Mouse (Mus musculus) liver, embryonic 11.5 days (tissue): ENCODE results near the gene Lrp8. TPM values are rescaled to one million over a fixed set of nuclear protein-coding genes. Genes with fewer than 3 reads are reported as not detected.

Experiments
- ATAC-seq: fragments of 200-750 bp; cut with Nextera tagmentation; replicated peaks from 2 replicates; pipeline ENCODE4 v1.8.0; 2017; ENCODE audit warnings: moderate number of reproducible peaks, mild to moderate bottlenecking, moderate TSS enrichment, moderate library complexity; ENCODE audit not compliant: low FRiP score
- DNase-seq: peaks from one replicate; pipeline ENCODE4 v3.0.0-alpha.2; 2017; ENCODE audit warnings: low spot score
- H3K27ac ChIP-seq: fragments of 300-500 bp; sonication (generic); 2 replicates; pipeline ENCODE4 v1.5.1; 2014; ENCODE audit warnings: mild to moderate bottlenecking, low read depth, low read length, control low read depth
- H3K27me3 ChIP-seq: fragments of 300-500 bp; sonication (generic); replicated peaks from 2 replicates; pipeline ENCODE4 v1.6.1; 2014; ENCODE audit warnings: low read length, mixed read lengths; ENCODE audit not compliant: control insufficient read depth, insufficient read depth
- H3K36me3 ChIP-seq: fragments of 300-500 bp; sonication (generic); 2 replicates; pipeline ENCODE4 v1.6.1; 2014; ENCODE audit warnings: mild to moderate bottlenecking, low read length, moderate library complexity, mixed read lengths; ENCODE audit not compliant: control insufficient read depth, insufficient read depth
- H3K4me1 ChIP-seq: fragments of 300-500 bp; sonication (generic); replicated peaks from 2 replicates; pipeline ENCODE4 v1.6.1; 2014; ENCODE audit warnings: low read length, mixed read lengths; ENCODE audit not compliant: control insufficient read depth, insufficient read depth
- H3K4me2 ChIP-seq: fragments of 300-500 bp; sonication (generic); 2 replicates; pipeline ENCODE4 v1.6.1; 2014; ENCODE audit warnings: mild to moderate bottlenecking, control low read depth, moderate library complexity
- H3K4me3 ChIP-seq: fragments of 300-500 bp; sonication (generic); 2 replicates; pipeline ENCODE4 v1.5.1; 2014; ENCODE audit warnings: low read depth, low read length, control low read depth
- H3K9ac ChIP-seq: fragments of 300-500 bp; sonication (generic); 2 replicates; pipeline ENCODE4 v1.6.1; 2014; ENCODE audit warnings: low read depth, low read length, control low read depth
- H3K9me3 ChIP-seq: fragments of 300-500 bp; sonication (generic); 2 replicates; pipeline ENCODE4 v1.6.1; 2016; ENCODE audit warnings: low read length, inconsistent platforms, mixed read lengths; ENCODE audit not compliant: control insufficient read depth
- WGBS: fragments of 180-500 bp; shearing (Covaris S2); extraction: QIAGEN DNeasy Blood & Tissue Kit; methylation state at CpG from one replicate; pipeline ENCODE4 v1.1.7; 2014; 5-methylcytosine and 5-hydroxymethylcytosine counted together
- polyA plus RNA-seq: library from polyadenylated mRNA; unstranded; fragments of >200 nt; fragmentation: Nextera tagmentation; extraction: Ambion mirVana; gene quantifications from 2 replicates; pipeline ENCODE4 v1.2.1, GENCODE M21; 2014

The Lrp8 gene
- polyA plus RNA-seq, 1 experiment from 2014 or later = 5.3 TPM

GRCm38 (mm10) chr4:107900206-107900605 lies 98.1 kb downstream of the Lrp8 start:
- Histone ChIP-seq H3K4me1 (peaks cover 12% of the 10 kb centered on the region), H3K27ac (peak overlapping the region; percentile 76), H3K9me3 (no peaks in the 10 kb centered on the region), H3K36me3 (peaks cover 13% of the 10 kb centered on the region), H3K4me2 (peak overlapping the region; percentile 24; the same call in 1 of the 2 replicates), H3K4me3 (no peak overlapping the region), H3K9ac (no peak overlapping the region), H3K27me3 (no peaks in the 10 kb centered on the region)
- WGBS = 84% methylated on average over 3 of the region's 3 CpGs
- ATAC-seq (no peak), DNase-seq (no peak)

- 46% methylated on average over 10 of the region's 10 CpGs for WGBS
- H3K9ac ChIP-seq = no peak overlapping the region
- no peaks in the 10 kb centered on the region for H3K27me3 ChIP-seq
- H3K4me2 ChIP-seq = peak overlapping the region; percentile 9; the same call in 1 of the 2 replicates
- no peak overlapping the region for H3K27ac ChIP-seq
- H3K9me3 ChIP-seq = no peaks in the 10 kb centered on the region
- ATAC-seq (peak; percentile 77), DNase-seq (peak; percentile 36)
- H3K4me3 ChIP-seq = no peak overlapping the region
- H3K36me3 ChIP-seq = peaks cover 16% of the 10 kb centered on the region; the same call in 1 of the 2 replicates
- peaks cover 12% of the 10 kb centered on the region for H3K4me1 ChIP-seq
Observed at GRCm38 (mm10) chr4:107904252-107904651, 102.2 kb downstream of the Lrp8 start.

GRCm38 (mm10) chr4:107906561-107906960 lies 104.5 kb downstream of the Lrp8 start:
- H3K36me3 ChIP-seq = peaks cover 18% of the 10 kb centered on the region; the same call in 1 of the 2 replicates
- DNase-seq = no peak

GRCm38 (mm10) chr4:107910020-107910419 lies 108.0 kb downstream of the Lrp8 start:
- Histone ChIP-seq H3K27ac (no peak overlapping the region), H3K4me1 (no peaks in the 10 kb centered on the region), H3K4me3 (no peak overlapping the region), H3K36me3 (peaks cover 24% of the 10 kb centered on the region; the same call in 1 of the 2 replicates), H3K9me3 (no peaks in the 10 kb centered on the region), H3K4me2 (no peak overlapping the region), H3K9ac (no peak overlapping the region), H3K27me3 (no peaks in the 10 kb centered on the region)
- DNase-seq (no peak), ATAC-seq (no peak)
- WGBS = 92% methylated on average over 4 of the region's 4 CpGs

More at GRCm38 (mm10) chr4:107906561-107906960, 104.5 kb downstream of the Lrp8 start:
- WGBS = 74% methylated on average over 9 of the region's 9 CpGs
- Histone ChIP-seq H3K9ac (no peak overlapping the region), H3K27ac (no peak overlapping the region), H3K4me2 (no peak overlapping the region), H3K4me3 (no peak overlapping the region), H3K9me3 (no peaks in the 10 kb centered on the region), H3K27me3 (no peaks in the 10 kb centered on the region), H3K4me1 (peaks cover 7% of the 10 kb centered on the region)
- ATAC-seq = no peak

- ATAC-seq (no peak), DNase-seq (no peak)
- Histone ChIP-seq H3K4me3 (no peak overlapping the region), H3K27me3 (no peaks in the 10 kb centered on the region), H3K36me3 (no peaks in the 10 kb centered on the region), H3K4me1 (peaks cover 25% of the 10 kb centered on the region), H3K9ac (no peak overlapping the region), H3K4me2 (no peak overlapping the region; the same call in 1 of the 2 replicates), H3K27ac (no peak overlapping the region), H3K9me3 (no peaks in the 10 kb centered on the region)
- 86% methylated on average over 2 of the region's 2 CpGs for WGBS
Observed at GRCm38 (mm10) chr4:107920336-107920735, 118.3 kb downstream of the Lrp8 start.

DNA sequence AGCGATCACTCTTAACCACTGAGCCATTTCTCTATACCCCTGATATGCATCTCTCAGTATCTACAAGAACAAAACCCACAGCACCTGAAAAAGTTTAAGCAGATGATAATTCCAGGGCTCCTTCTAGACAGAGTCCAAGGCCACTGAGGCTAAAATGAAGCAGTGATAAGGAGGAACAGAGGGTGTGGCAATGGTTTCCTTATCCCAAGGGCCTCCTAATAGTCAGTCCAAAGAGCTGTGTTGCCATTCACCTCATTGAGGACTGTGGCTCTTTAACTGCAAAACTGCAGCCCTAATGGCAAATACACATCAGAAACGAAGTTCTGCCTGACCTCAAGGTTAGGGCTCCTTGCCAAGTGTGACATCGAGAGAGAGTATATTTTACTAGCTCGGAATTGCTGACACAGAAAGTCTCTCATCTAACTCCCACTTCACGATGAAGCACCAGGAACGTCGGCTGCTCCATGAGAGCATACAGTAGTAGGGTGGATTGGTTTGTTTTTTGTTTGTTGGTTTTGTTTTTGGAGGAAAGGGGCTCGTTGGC lies 119.2 kb downstream of the Lrp8 start:
- ATAC-seq (no peak), DNase-seq (no peak)
- no peak overlapping the region for H3K9ac ChIP-seq
- H3K27me3 ChIP-seq = no peaks in the 10 kb centered on the region
- peak overlapping the region; percentile 73 for H3K4me2 ChIP-seq
- no peaks in the 10 kb centered on the region for H3K9me3 ChIP-seq
- peaks cover 25% of the 10 kb centered on the region for H3K4me1 ChIP-seq
- 73% methylated on average over 8 of the region's 8 CpGs for WGBS
- H3K36me3 ChIP-seq = no peaks in the 10 kb centered on the region
- no peak overlapping the region for H3K27ac ChIP-seq
- no peak overlapping the region for H3K4me3 ChIP-seq

DNA sequence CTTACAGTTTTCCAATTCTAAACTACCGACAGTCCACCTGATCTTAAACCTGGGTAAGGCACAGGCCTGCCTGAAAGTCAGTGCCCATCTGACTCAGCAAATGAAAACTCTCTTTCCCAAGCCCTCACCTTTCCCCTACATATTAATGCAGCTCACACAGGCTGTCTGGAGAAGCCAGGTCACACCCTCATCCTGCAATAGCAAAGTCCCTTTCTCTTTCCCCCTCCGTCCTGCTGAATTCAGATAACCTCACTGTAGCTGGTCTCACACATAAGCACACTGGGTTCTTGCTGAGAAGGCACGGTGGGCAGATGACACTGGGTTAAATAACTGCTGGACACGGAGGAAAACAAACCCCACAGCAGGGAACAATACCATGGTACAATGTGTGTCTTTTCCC lies 119.9 kb downstream of the Lrp8 start:
- Histone ChIP-seq H3K27me3 (no peaks in the 10 kb centered on the region), H3K9ac (peak overlapping the region; percentile 35; the same call in 1 of the 2 replicates), H3K27ac (peak overlapping the region; percentile 21; the same call in 1 of the 2 replicates), H3K9me3 (no peaks in the 10 kb centered on the region), H3K4me3 (peak overlapping the region; percentile 77), H3K36me3 (no peaks in the 10 kb centered on the region), H3K4me1 (peaks cover 25% of the 10 kb centered on the region), H3K4me2 (peak overlapping the region; percentile 73)
- ATAC-seq (peak; percentile 54), DNase-seq (no peak)
- 40% methylated on average over 4 of the region's 4 CpGs for WGBS

- Histone ChIP-seq H3K9me3 (no peaks in the 10 kb centered on the region), H3K27ac (peak within 1 kb of the TSS; percentile 75; the same call in 1 of the 2 replicates), H3K36me3 (no peaks in the 10 kb centered on the region), H3K27me3 (no peaks in the 10 kb centered on the region), H3K4me2 (peak within 1 kb of the TSS; percentile 73), H3K9ac (peak within 1 kb of the TSS; percentile 90), H3K4me1 (peaks cover 25% of the 10 kb centered on the region), H3K4me3 (peak within 1 kb of the TSS; percentile 77)
- WGBS = 1% methylated on average over 38 of the region's 38 CpGs
- ATAC-seq (peak; percentile 93), DNase-seq (peak; percentile 97)
Observed at GRCm38 (mm10) chr4:107923145-107923802, 121.2 kb downstream of the Lrp8 start, which contains the start of gene Cpt2. Gene Cpt2 (minus strand): TSS chr4:107923610.
